In the genomic region with DNA sequence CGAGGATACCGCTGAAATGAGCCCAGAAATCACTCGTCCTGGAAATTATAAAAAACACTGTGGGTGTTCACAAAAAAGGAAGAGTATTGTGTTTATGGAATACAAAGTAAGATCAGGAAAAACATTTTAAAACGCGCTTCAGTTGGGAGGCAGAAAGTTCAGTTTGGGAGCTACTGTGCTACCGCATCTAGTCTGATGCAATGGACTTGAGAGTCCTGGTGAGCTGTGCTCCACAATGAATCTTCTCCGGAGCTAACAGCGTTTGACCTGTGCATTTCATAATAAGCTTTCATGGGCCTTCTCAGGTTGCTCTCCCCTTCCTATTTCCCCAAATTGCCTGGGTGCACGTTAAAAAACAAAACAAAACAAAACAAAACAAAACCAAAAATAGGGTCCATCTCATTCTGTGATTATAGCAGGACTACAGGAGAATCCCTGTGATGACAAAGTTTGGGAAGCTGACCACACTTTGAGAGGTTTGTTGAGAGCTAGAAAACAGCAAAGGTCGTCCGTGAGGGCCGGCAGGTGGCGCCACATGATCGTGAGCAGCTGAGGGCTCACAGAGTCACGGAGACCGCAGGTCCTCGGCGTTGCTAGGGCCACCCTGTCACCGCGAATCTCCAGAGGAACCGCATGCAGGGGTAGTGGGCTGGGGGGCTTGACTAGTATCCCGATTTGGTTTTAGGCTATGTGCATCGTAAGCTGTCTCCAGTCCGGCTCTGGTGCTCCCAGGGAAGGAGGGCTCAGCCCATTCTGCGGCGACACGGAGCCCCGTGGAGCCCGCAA, we compare ENCODE assay signal across 8 mouse cellular contexts. TPM values are rescaled to one million over a fixed set of nuclear protein-coding genes. Genes with fewer than 3 reads are reported as not detected.
A peak's percentile ranks its signal among the peaks of the same experiment; 100 is the strongest.
DNase-seq lines count a peak whose midpoint lies in the region; ATAC-seq and TF ChIP-seq lines count a peak whose summit lies in the region.

No protein-coding gene starts in this region.

- TF ChIP-seq POLR2A in heart, adult 2 months (IDR thresholded peaks at IDR 0.05; ENCODE audit: insufficient read depth, low read depth, low read length): no peak

- peaks cover 12% of the 10 kb centered on the region for H3K4me1 ChIP-seq in embryonic facial prominence, embryonic 12.5 days
- H3K4me1 ChIP-seq in heart, adult 2 months (ENCODE audit: control insufficient read depth, insufficient read depth, low read length): peaks cover 6% of the 10 kb centered on the region
- H3K4me1 ChIP-seq in kidney, embryonic 14.5 days (ENCODE audit: control insufficient read depth, insufficient read depth, low read length): peaks cover 15% of the 10 kb centered on the region; the same call in 1 of the 2 replicates
- peaks cover 21% of the 10 kb centered on the region for H3K4me1 ChIP-seq in limb, embryonic 15.5 days
- H3K4me1 ChIP-seq in midbrain, postnatal 0 days (ENCODE audit: insufficient read depth, low read length): peaks cover 11% of the 10 kb centered on the region; the same call in 1 of the 2 replicates

- H3K79me2 ChIP-seq in heart, adult 2 months (replicated peaks; ENCODE audit: control insufficient read depth, insufficient read depth, low read length): no peaks in the 10 kb centered on the region

- 19% methylated on average over 29 of the region's 29 CpGs for WGBS in embryonic facial prominence, embryonic 12.5 days
- 17% methylated on average over 29 of the region's 29 CpGs for WGBS in heart, adult 2 months
- WGBS in kidney, embryonic 14.5 days: 20% methylated on average over 29 of the region's 29 CpGs
- WGBS in limb, embryonic 15.5 days: 19% methylated on average over 29 of the region's 29 CpGs
- 18% methylated on average over 29 of the region's 29 CpGs for WGBS in midbrain, postnatal 0 days

- peaks cover 16% of the 10 kb centered on the region for H3K27me3 ChIP-seq in embryonic facial prominence, embryonic 12.5 days
- no peaks in the 10 kb centered on the region for H3K27me3 ChIP-seq in heart, adult 2 months (ENCODE audit: control insufficient read depth, insufficient read depth, low read length)
- H3K27me3 ChIP-seq in kidney, embryonic 14.5 days (ENCODE audit: control insufficient read depth, insufficient read depth, low read length): peaks cover 13% of the 10 kb centered on the region
- peaks cover 23% of the 10 kb centered on the region; the same call in 1 of the 2 replicates for H3K27me3 ChIP-seq in limb, embryonic 15.5 days
- H3K27me3 ChIP-seq in midbrain, postnatal 0 days (ENCODE audit: insufficient read depth, low read length): no peaks in the 10 kb centered on the region

- peak; percentile 62 for ATAC-seq in embryonic facial prominence, embryonic 12.5 days (ENCODE audit: insufficient number of reproducible peaks, insufficient read depth, low FRiP score, low TSS enrichment)
- peak; percentile 68 for ATAC-seq in kidney, embryonic 14.5 days (ENCODE audit: low FRiP score, low TSS enrichment)
- peak; percentile 59; the same call in 1 of the 2 replicates for ATAC-seq in limb, embryonic 15.5 days (ENCODE audit: insufficient number of reproducible peaks, low FRiP score, low TSS enrichment, low read depth)
- ATAC-seq in midbrain, postnatal 0 days (ENCODE audit: low FRiP score): peak; percentile 79

- H3K9ac ChIP-seq in embryonic facial prominence, embryonic 12.5 days: no peak overlapping the region
- no peak overlapping the region for H3K9ac ChIP-seq in heart, adult 2 months (ENCODE audit: low read depth, low read length)
- no peak overlapping the region for H3K9ac ChIP-seq in kidney, embryonic 14.5 days (ENCODE audit: low read depth, low read length)
- peak overlapping the region; percentile 20; the same call in 1 of the 2 replicates for H3K9ac ChIP-seq in limb, embryonic 15.5 days
- H3K9ac ChIP-seq in midbrain, postnatal 0 days (replicated peaks; ENCODE audit: low read length, poor library complexity, severe bottlenecking): no peak overlapping the region

- no peaks in the 10 kb centered on the region for H3K9me3 ChIP-seq in embryonic facial prominence, embryonic 12.5 days
- H3K9me3 ChIP-seq in kidney, embryonic 14.5 days (ENCODE audit: control insufficient read depth, low read length): no peaks in the 10 kb centered on the region
- no peaks in the 10 kb centered on the region for H3K9me3 ChIP-seq in limb, embryonic 15.5 days
- no peaks in the 10 kb centered on the region for H3K9me3 ChIP-seq in midbrain, postnatal 0 days (ENCODE audit: low read length)

- peak overlapping the region; percentile 96 for H3K4me2 ChIP-seq in embryonic facial prominence, embryonic 12.5 days (replicated peaks)
- peak overlapping the region; percentile 90 for H3K4me2 ChIP-seq in kidney, embryonic 14.5 days (replicated peaks; ENCODE audit: low read depth, low read length)
- peak overlapping the region; percentile 100 for H3K4me2 ChIP-seq in limb, embryonic 15.5 days
- peak overlapping the region; percentile 97 for H3K4me2 ChIP-seq in midbrain, postnatal 0 days (ENCODE audit: low read depth, low read length, poor library complexity, severe bottlenecking)

- peak; percentile 92 for DNase-seq in kidney, adult 18-20 months
- DNase-seq in kidney, adult 11 months: no peak
- DNase-seq in heart, adult 2 months: peak; percentile 89 to 90
- DNase-seq in midbrain, postnatal 0 days (ENCODE audit: low spot score): peak; percentile 89
- DNase-seq in spleen, postnatal 10 days (ENCODE audit: low spot score in 2 of 2): peak; percentile 86 to 95

- no peak overlapping the region for H3K27ac ChIP-seq in embryonic facial prominence, embryonic 12.5 days
- H3K27ac ChIP-seq in heart, adult 2 months: peak overlapping the region; percentile 69
- H3K27ac ChIP-seq in kidney, embryonic 14.5 days (ENCODE audit: low read depth, low read length): no peak overlapping the region
- peak overlapping the region; percentile 72 for H3K27ac ChIP-seq in limb, embryonic 15.5 days
- H3K27ac ChIP-seq in midbrain, postnatal 0 days (ENCODE audit: low read depth, low read length): peak overlapping the region; percentile 68

- H3K36me3 ChIP-seq in embryonic facial prominence, embryonic 12.5 days: no peaks in the 10 kb centered on the region
- H3K36me3 ChIP-seq in heart, adult 2 months (ENCODE audit: control insufficient read depth, insufficient read depth, low read length): no peaks in the 10 kb centered on the region
- no peaks in the 10 kb centered on the region for H3K36me3 ChIP-seq in kidney, embryonic 14.5 days (ENCODE audit: control insufficient read depth, insufficient read depth, low read length)
- no peaks in the 10 kb centered on the region for H3K36me3 ChIP-seq in limb, embryonic 15.5 days
- no peaks in the 10 kb centered on the region for H3K36me3 ChIP-seq in midbrain, postnatal 0 days (ENCODE audit: insufficient read depth, low read length)

- H3K4me3 ChIP-seq in embryonic facial prominence, embryonic 12.5 days: peak overlapping the region; percentile 79
- H3K4me3 ChIP-seq in heart, adult 2 months: peak overlapping the region; percentile 59
- H3K4me3 ChIP-seq in kidney, embryonic 14.5 days (ENCODE audit: low read length): peak overlapping the region; percentile 85
- peak overlapping the region; percentile 87 for H3K4me3 ChIP-seq in limb, embryonic 15.5 days
- H3K4me3 ChIP-seq in midbrain, postnatal 0 days (ENCODE audit: low read depth, low read length): peak overlapping the region; percentile 73

- intact Hi-C loops in heart, adult 2 months (cut with DNase I): loop anchor here (1.0 to 2.0 kb wide), 2 partner anchors 109 to 230 kb away; no protein-coding TSS in a partner anchor

- TF ChIP-seq EP300 in heart, adult 2 months (IDR thresholded peaks at IDR 0.05; ENCODE audit: insufficient read depth, low read depth, low read length): peak; percentile 77; the same call in 1 of the 2 replicates

- peak; percentile 91 for TF ChIP-seq CTCF in heart, adult 2 months (IDR thresholded peaks at IDR 0.05)
- TF ChIP-seq CTCF in midbrain, postnatal 0 days (IDR thresholded peaks at IDR 0.05): peak; percentile 95

RNA-seq across cellular contexts. Expression of a gene that starts 0.8 kb away (rescaled TPM):
- 4.9 and 5.4 TPM in 2 replicates for polyA plus RNA-seq in embryonic facial prominence, embryonic 12.5 days (2016; fragmentation: Nextera tagmentation; extraction: Ambion mirVana)
- total RNA-seq in heart, adult 2 months (2021): 1 to 10 TPM; 6.7 to 7.3 TPM
- polyA plus RNA-seq in heart, adult 2 months (2012; rRNA removed): 5.4 and 5.6 TPM in 2 replicates
- polyA plus RNA-seq in kidney, embryonic 14.5 days (2014; fragmentation: Nextera tagmentation; extraction: Ambion mirVana): 3.7 and 6.8 TPM in 2 replicates
- polyA plus RNA-seq in limb, embryonic 15.5 days (2015; fragmentation: Nextera tagmentation; extraction: Ambion mirVana): 3.1 and 4.0 TPM in 2 replicates
- 26.1 and 37.5 TPM in 2 replicates for total RNA-seq in midbrain, postnatal 0 days (2014; rRNA removed)
- 8.2 and 8.3 TPM in 2 replicates for polyA plus RNA-seq in midbrain, postnatal 0 days (2015; fragmentation: Nextera tagmentation; extraction: Ambion mirVana)

RNA-seq across cellular contexts. Expression of a gene that starts 53.3 kb away (rescaled TPM):
- polyA plus RNA-seq in embryonic facial prominence, embryonic 12.5 days (2016; fragmentation: Nextera tagmentation; extraction: Ambion mirVana): 28.5 and 30.4 TPM in 2 replicates
- total RNA-seq in heart, adult 2 months (2021): 10 to 100 TPM; 86.2 to 99.2 TPM
- 33.2 and 63.7 TPM in 2 replicates for polyA plus RNA-seq in heart, adult 2 months (2012; rRNA removed)
- polyA plus RNA-seq in kidney, embryonic 14.5 days (2014; fragmentation: Nextera tagmentation; extraction: Ambion mirVana): 32.1 and 39.0 TPM in 2 replicates
- polyA plus RNA-seq in limb, embryonic 15.5 days (2015; fragmentation: Nextera tagmentation; extraction: Ambion mirVana): 20.6 and 24.1 TPM in 2 replicates
- total RNA-seq in midbrain, postnatal 0 days (2014; rRNA removed): 21.3 and 28.9 TPM in 2 replicates
- 36.4 and 37.9 TPM in 2 replicates for polyA plus RNA-seq in midbrain, postnatal 0 days (2015; fragmentation: Nextera tagmentation; extraction: Ambion mirVana)

Comparison
In these comparisons a context has a peak if more than half of its experiments do, and no peak if none do; other contexts are left out.
1. H3K27ac ChIP-seq: peak in heart, adult 2 months (single experiment), limb, embryonic 15.5 days (single experiment) and midbrain, postnatal 0 days (single experiment); none in embryonic facial prominence, embryonic 12.5 days (single experiment) and kidney, embryonic 14.5 days (single experiment).
2. Peak in every context shown above with its lines, with median percentiles within 50 percentile points of each other: ATAC-seq, H3K4me2 ChIP-seq and H3K4me3 ChIP-seq.